Mouse (Mus musculus) liver, postnatal 0 days (tissue): ENCODE measurements at regions not wholly inside any gene's neighbourhood (a gene's known extent, or its start where the extent isn't known, plus 50 kb on each side); places are given as distances from the start of the nearest gene placed in this dataset.
A peak's percentile ranks its signal among the peaks of the same experiment; 100 is the strongest.

ENCODE experiments used
- ATAC-seq: fragments of 200-750 bp; cut with Nextera tagmentation; 2 replicates; pipeline ENCODE4 v1.8.0; 2017; ENCODE audit warnings: mild to moderate bottlenecking, moderate library complexity
- DNase-seq: peaks from one replicate; pipeline ENCODE4 v3.0.0-alpha.2; 2016
- H3K27ac ChIP-seq: fragments of 300-500 bp; sonication (generic); 2 replicates; pipeline ENCODE4 v1.5.1; 2014; ENCODE audit warnings: antibody characterized with exemption, moderate library complexity, mild to moderate bottlenecking, low read depth
- H3K27me3 ChIP-seq: fragments of 300-500 bp; sonication (generic); 2 replicates; pipeline ENCODE4 v1.6.1; 2014; ENCODE audit warnings: low read length, control low read depth, mixed read lengths; ENCODE audit not compliant: insufficient read depth
- H3K36me3 ChIP-seq: fragments of 300-500 bp; sonication (generic); replicated peaks from 2 replicates; pipeline ENCODE4 v1.6.1; 2014; ENCODE audit warnings: mild to moderate bottlenecking, control low read depth, low read length, moderate library complexity, mixed read lengths; ENCODE audit not compliant: insufficient read depth
- H3K4me1 ChIP-seq: fragments of 300-500 bp; sonication (generic); 2 replicates; pipeline ENCODE4 v1.6.1; 2014; ENCODE audit warnings: antibody characterized with exemption, mild to moderate bottlenecking, control low read depth; ENCODE audit not compliant: insufficient read depth
- H3K4me2 ChIP-seq: fragments of 300-500 bp; sonication (generic); 2 replicates; pipeline ENCODE4 v1.6.1; 2014; ENCODE audit warnings: low read depth, mild to moderate bottlenecking, low read length, moderate library complexity, mixed read lengths
- H3K4me3 ChIP-seq: fragments of 300-500 bp; sonication (generic); 2 replicates; pipeline ENCODE4 v1.5.1; 2014; ENCODE audit warnings: low read depth, low read length
- H3K9ac ChIP-seq: fragments of 300-500 bp; sonication (generic); replicated peaks from 2 replicates; pipeline ENCODE4 v1.6.1; 2014; ENCODE audit warnings: mild to moderate bottlenecking, moderate library complexity
- H3K9me3 ChIP-seq: fragments of 300-500 bp; sonication (generic); 2 replicates; pipeline ENCODE4 v1.6.1; 2016; ENCODE audit warnings: mild to moderate bottlenecking, control low read depth, low read length, mixed read lengths
- CTCF ChIP-seq: sonication (generic); IDR thresholded peaks from 2 replicates; pipeline ENCODE4 v1.5.1; 2016; ENCODE audit warnings: antibody characterized with exemption, low read depth
- EP300 ChIP-seq: IDR thresholded peaks from 2 replicates; pipeline ENCODE4 v1.6.1; 2016; ENCODE audit warnings: antibody characterized with exemption, low read depth, mild to moderate bottlenecking
- WGBS: fragments of 180-500 bp; shearing (Covaris S2); extraction: QIAGEN DNeasy Blood & Tissue Kit; methylation state at CpG from one replicate; pipeline ENCODE4 v1.1.7; 2014; ENCODE audit not compliant: insufficient replicate concordance; 5-methylcytosine and 5-hydroxymethylcytosine counted together

DNA sequence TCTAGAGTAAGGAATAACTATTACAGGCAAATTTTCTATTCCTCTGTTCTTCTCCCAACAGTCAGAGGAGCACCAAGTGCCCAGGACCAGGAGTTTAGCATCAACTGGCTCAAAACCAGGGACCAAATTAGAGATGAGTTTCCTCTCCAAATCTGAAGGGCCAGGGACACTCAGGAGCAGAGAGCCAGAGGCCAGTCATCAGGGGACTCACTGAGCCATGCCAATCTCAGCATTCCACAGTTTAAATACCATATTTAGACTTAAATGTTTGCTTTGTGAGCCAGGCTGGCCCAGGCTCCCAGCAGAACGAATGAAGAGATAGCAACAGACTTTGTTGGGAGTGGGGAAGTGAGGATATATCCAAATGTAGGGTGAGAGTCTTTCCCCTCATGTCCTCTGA is 153.8 kb downstream of the Opa1 start:
- no peak overlapping the region for H3K9ac ChIP-seq
- no peaks in the 10 kb centered on the region for H3K36me3 ChIP-seq
- no peak overlapping the region for H3K27ac ChIP-seq
- no peaks in the 10 kb centered on the region for H3K9me3 ChIP-seq
- peaks cover 11% of the 10 kb centered on the region for H3K4me1 ChIP-seq
- H3K27me3 ChIP-seq, result no peaks in the 10 kb centered on the region; the same call in 1 of the 2 replicates
- no peak overlapping the region for H3K4me3 ChIP-seq
- ATAC-seq (no peak), DNase-seq (no peak)
- TF ChIP-seq CTCF, result no peak
- TF ChIP-seq EP300, result no peak
- no peak overlapping the region for H3K4me2 ChIP-seq
- WGBS, result 52% methylated on average over 1 of the region's 1 CpGs

DNA sequence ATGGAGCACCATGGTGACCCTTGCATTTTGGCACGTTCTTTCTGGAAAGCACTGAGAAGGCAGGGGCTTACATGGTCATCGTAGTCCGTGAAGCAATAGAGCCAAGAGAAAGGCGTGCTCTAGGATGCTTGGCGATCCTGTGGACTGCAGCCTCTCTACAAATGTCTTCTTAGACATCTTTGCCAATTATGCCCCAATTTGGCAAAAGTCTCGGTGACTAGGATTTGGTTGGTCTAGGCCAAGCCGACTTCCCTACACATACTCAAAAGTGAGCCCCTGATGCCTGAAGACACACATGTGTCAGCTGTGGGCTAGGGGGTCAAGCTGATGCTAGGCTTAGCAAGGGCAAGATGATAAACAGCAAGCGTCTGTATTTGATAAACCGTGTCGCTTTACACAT is 154.7 kb downstream of the Opa1 start:
- Histone ChIP-seq H3K4me3 (no peak overlapping the region), H3K9me3 (no peaks in the 10 kb centered on the region), H3K4me1 (peaks cover 11% of the 10 kb centered on the region), H3K4me2 (no peak overlapping the region), H3K27ac (no peak overlapping the region), H3K27me3 (no peaks in the 10 kb centered on the region; the same call in 1 of the 2 replicates), H3K9ac (no peak overlapping the region), H3K36me3 (no peaks in the 10 kb centered on the region)
- ATAC-seq (no peak), DNase-seq (no peak)
- WGBS, result 77% methylated on average over 10 of the region's 10 CpGs
- TF ChIP-seq CTCF, result no peak

DNA sequence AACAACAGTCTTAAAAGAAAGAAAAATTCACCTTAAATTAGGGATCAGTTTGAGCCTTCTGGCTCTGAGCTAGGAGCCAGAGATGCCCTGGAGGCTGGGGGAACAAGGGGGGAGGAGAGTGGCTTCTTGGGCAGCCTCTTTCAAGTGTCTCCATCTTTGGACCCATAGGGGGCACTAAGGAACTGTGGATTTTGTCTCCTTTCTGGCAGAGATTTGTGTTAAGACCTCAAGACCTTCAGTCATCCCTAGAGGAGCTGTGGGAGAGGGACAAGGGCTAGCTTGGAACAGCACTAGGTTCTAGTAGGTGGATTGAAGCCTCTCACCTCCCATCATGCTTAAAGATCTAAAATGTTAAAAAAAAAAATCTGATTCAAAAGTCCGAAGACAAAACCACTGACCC is 155.2 kb downstream of the Opa1 start:
- TF ChIP-seq CTCF (peak; percentile 72), EP300 (no peak)
- H3K4me3 ChIP-seq, result no peak overlapping the region
- H3K9ac ChIP-seq, result no peak overlapping the region
- 30% methylated on average over 1 of the region's 1 CpGs for WGBS
- H3K4me1 ChIP-seq, result peaks cover 11% of the 10 kb centered on the region
- H3K9me3 ChIP-seq, result no peaks in the 10 kb centered on the region
- DNase-seq (peak; percentile 27), ATAC-seq (no peak)
- peak overlapping the region; percentile 14; the same call in 1 of the 2 replicates for H3K4me2 ChIP-seq
- H3K27ac ChIP-seq, result no peak overlapping the region
- no peaks in the 10 kb centered on the region; the same call in 1 of the 2 replicates for H3K27me3 ChIP-seq
- no peaks in the 10 kb centered on the region for H3K36me3 ChIP-seq

- Histone ChIP-seq H3K9me3 (no peaks in the 10 kb centered on the region), H3K4me1 (peaks cover 11% of the 10 kb centered on the region), H3K9ac (no peak overlapping the region), H3K4me2 (peak overlapping the region; percentile 14; the same call in 1 of the 2 replicates), H3K27ac (no peak overlapping the region), H3K27me3 (no peaks in the 10 kb centered on the region; the same call in 1 of the 2 replicates), H3K36me3 (no peaks in the 10 kb centered on the region), H3K4me3 (no peak overlapping the region)
- ATAC-seq (no peak), DNase-seq (no peak)
- TF ChIP-seq EP300, result no peak
- no peak for TF ChIP-seq CTCF
- 17% methylated on average over 11 of the region's 12 CpGs for WGBS
Measured at GRCm38 (mm10) chr16:29734738-29735250, 155.7 kb downstream of the Opa1 start.

DNA sequence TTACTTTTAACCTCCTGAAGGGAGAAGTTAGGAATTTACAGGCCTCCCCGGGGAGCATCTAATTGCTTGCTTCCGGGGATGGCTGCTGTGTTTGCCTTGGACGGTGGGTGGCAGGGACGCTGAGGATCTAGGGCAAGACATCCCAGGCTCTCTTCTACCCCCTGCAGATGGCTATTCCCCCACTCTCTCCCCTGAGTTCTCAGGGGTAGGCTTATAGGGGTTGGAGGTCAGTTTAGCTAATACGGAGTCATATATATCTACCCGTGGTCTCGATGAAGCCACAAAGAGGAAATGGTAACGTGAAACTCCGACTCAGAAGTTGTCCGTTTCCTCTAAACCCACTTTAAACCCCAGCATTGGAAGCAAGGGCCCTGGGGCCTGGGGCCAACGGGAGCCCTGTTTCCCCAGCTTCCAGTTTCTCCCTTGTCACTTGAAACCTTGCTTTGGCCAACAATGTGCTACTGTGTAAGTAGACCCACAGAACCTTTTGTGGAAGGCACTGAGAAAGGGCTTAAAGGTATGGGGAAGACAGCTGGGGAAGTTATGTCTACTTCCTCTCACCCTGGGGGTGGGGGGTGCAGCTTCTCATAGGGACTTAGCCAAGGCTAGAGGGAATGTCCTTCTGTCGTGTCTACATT is 156.4 kb downstream of the Opa1 start:
- H3K4me2 ChIP-seq, result peak overlapping the region; percentile 0; the same call in 1 of the 2 replicates
- peaks cover 11% of the 10 kb centered on the region for H3K4me1 ChIP-seq
- no peaks in the 10 kb centered on the region for H3K9me3 ChIP-seq
- DNase-seq, result no peak
- H3K36me3 ChIP-seq, result no peaks in the 10 kb centered on the region
- H3K4me3 ChIP-seq, result no peak overlapping the region
- TF ChIP-seq EP300 (no peak), CTCF (no peak)
- WGBS, result 13% methylated on average over 12 of the region's 12 CpGs
- no peaks in the 10 kb centered on the region; the same call in 1 of the 2 replicates for H3K27me3 ChIP-seq
- no peak overlapping the region for H3K27ac ChIP-seq
- no peak for ATAC-seq
- no peak overlapping the region for H3K9ac ChIP-seq

- 66% methylated on average over 9 of the region's 9 CpGs for WGBS
- H3K9me3 ChIP-seq, result no peaks in the 10 kb centered on the region
- H3K36me3 ChIP-seq, result no peaks in the 10 kb centered on the region
- no peak for ATAC-seq
- H3K27me3 ChIP-seq, result no peaks in the 10 kb centered on the region; the same call in 1 of the 2 replicates
- H3K4me3 ChIP-seq, result no peak overlapping the region
- no peak for DNase-seq
- TF ChIP-seq EP300, result no peak
- no peak for TF ChIP-seq CTCF
- H3K27ac ChIP-seq, result no peak overlapping the region
- no peak overlapping the region for H3K9ac ChIP-seq
- H3K4me1 ChIP-seq, result peaks cover 11% of the 10 kb centered on the region
- H3K4me2 ChIP-seq, result no peak overlapping the region
Measured at GRCm38 (mm10) chr16:29736211-29736610, 157.1 kb downstream of the Opa1 start.
